Mouse (Mus musculus) Patski (cell line): ENCODE results near the gene Lcn9. TPM values are rescaled to one million over a fixed set of nuclear protein-coding genes. Genes with fewer than 3 reads are reported as not detected.

ENCODE experiments used
- ATAC-seq: fragments of 100-300 bp; one replicate; pipeline ENCODE4 v1.8.0; 2021
- CTCF ChIA-PET: fragments of 350-600 bp; sonication (Branson Sonifier 250); formaldehyde crosslinking; loops from one replicate; lab custom pipeline; 2022; ENCODE audit warnings: inconsistent platforms; lab: Charles Lee
- POLR2A ChIA-PET: fragments of 350-600 bp; sonication (Branson Sonifier 250); formaldehyde crosslinking; loops from one replicate; lab custom pipeline; 2022; ENCODE audit warnings: antibody characterized with exemption, inconsistent platforms; lab: Charles Lee
- DNase-seq: peaks from one replicate; pipeline ENCODE4 v3.0.0-alpha.2; 2011; ENCODE audit warnings: low read depth, low spot score
- H3K27me3 ChIP-seq: fragments of 371-371 bp; one replicate; pipeline ENCODE4 v1.5.1; 2021
- CTCF ChIP-seq: fragments of 100-300 bp; IDR thresholded peaks from one replicate; pipeline ENCODE4 v1.5.1; 2021
- in situ Hi-C: fragments of 300-500 bp; cut with MboI; formaldehyde crosslinking; loops from 3 replicates; pipeline ENCODE4 v1.11.1; 2018; ENCODE audit warnings: low pct_unique_long_range_greater_than_20kb, mixed read lengths
- polyA plus RNA-seq: library from polyadenylated mRNA; unstranded; gene quantifications from one replicate; pipeline ENCODE4 v1.2.3, GENCODE M21; 2021

Gene Lcn9
- polyA plus RNA-seq, 1 experiment from 2014 or later, result not detected

DNA sequence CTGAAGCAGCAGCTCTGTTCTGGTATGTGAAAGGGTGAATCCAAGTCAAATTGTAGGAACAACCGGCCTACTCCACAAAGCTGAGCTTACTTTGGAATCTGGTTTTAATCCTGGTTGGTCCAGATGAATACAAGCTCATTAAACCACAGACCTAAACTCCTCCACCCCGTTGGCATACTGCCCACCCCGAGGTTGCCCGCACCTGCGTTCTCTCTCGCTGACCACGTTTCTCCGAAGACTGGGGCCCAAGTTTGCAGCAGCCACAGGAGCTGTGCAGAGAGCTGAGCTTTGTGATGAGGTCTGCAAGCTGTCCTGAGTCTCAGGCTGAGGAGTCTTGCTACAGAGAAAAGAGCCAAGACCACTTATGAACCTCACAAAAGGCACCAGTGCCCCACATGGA, 23.6 kb downstream of the Lcn9 start:
- TF ChIP-seq CTCF, result no peak
- H3K27me3 ChIP-seq, result no peaks in the 10 kb centered on the region
- DNase-seq (no peak), ATAC-seq (no peak)
- POLR2A ChIA-PET, result no interaction called here
- in situ Hi-C loops, result loop anchor here (25.0 kb wide), 1 partner anchor 166 kb away; the partner anchor contains the start of gene Ubac1
- CTCF ChIA-PET, result no interaction called here

DNA sequence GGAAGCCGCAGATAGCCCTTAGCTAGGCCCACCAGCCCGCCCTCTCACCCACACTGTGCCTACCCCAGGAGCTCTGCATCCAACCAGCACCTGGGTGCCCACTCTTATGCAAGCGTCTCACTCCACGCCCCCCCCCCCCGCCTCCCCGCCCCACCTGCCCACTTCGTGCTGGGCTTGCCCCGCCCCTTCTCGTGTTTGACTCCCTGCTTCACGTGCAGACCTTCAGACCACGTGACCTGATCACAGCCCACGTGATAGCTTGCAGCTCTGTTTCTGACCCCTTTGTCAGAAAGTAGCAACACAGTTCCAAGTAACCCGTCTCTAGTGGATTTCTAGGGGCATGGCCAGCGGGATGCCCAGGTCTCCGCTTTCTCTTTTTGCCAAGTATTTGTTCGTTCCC, 24.3 kb downstream of the Lcn9 start, which contains the start of gene Sohlh1:
Gene Sohlh1, minus strand, starts transcription at position 23 of the 400 bp plus-strand sequence.
- no peak for TF ChIP-seq CTCF
- ATAC-seq, result no peak
- POLR2A ChIA-PET, result no interaction called here

DNA sequence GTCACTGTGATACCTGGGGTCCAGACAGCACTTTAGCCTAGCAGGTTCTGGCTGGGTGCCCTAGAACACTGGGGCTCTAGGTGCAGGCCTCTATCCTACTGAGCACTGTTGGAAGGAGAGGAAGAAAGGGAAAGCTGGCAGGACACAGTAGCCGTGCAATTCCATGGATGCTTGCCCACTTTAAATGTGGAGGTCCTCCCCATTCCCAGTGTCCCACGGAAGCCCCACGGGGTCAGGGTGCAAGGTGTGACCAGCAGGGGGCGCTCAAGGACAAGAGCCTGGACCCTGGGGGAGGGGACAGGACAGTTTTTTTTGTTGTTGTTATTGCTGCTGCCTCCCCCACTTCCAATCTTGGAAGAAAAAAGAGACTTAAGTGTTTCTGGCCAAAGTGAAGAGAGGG, 27.4 kb downstream of the Lcn9 start:
- ATAC-seq (no peak), DNase-seq (no peak)

More for the DNA sequence above, 24.3 kb downstream of the Lcn9 start, which contains the start of gene Sohlh1:
- H3K27me3 ChIP-seq, result no peaks in the 10 kb centered on the region
- in situ Hi-C loops, result loop anchor here (25.0 kb wide), 1 partner anchor 165 kb away; the partner anchor contains the start of gene Ubac1
- CTCF ChIA-PET, result no interaction called here
- no peak for DNase-seq

DNA sequence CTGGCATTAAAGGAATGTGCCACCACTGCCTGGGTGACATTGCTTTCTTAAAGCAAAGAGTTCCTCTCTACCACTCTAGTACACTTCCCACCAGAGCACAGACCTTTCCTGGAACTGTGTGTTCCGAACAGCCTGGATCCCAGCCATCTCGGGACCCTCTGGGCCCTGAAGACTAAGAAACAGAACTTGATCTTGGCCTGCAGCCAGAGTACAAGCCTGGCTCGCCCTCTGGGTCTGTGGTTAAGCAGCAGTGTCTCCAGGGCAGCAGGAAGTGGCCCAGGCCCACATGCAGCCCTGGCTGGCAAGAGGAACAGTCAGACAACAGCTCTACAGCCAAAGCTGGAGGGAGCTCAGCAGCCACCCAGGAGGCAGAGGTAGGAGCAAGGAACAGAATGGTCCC, 29.7 kb downstream of the Lcn9 start:
- TF ChIP-seq CTCF, result no peak
- CTCF ChIA-PET, result no interaction called here
- DNase-seq (no peak), ATAC-seq (no peak)
- in situ Hi-C loops, result no loop called here
- POLR2A ChIA-PET, result no interaction called here
- peaks cover 5% of the 10 kb centered on the region for H3K27me3 ChIP-seq

More for the DNA sequence above, 27.4 kb downstream of the Lcn9 start:
- H3K27me3 ChIP-seq, result no peaks in the 10 kb centered on the region
- in situ Hi-C loops, result no loop called here
- ChIA-PET POLR2A (no interaction called here), CTCF (no interaction called here)
- no peak for TF ChIP-seq CTCF

DNA sequence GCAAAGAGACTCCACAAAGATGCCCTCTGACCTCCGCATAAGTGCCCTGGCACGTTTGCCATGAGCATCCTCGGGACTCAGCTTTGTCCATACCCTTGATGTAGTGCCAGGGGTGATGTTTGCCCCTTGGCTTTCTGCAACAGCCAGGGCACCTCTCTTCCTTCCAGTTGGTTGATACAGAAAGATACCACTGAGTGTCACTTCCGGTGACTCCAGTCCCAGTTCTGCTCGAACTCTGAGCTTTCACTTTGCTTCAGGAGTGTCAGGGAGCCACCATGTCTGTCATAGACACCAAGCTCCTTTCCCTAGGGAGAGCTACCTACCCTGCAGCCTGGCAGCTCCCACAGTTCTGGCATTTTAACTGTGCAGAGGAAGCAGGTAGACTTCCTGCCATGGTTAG, 31.0 kb downstream of the Lcn9 start:
- ATAC-seq, result no peak
- ChIA-PET POLR2A (interaction anchor here (0.6 kb wide), 1 partner anchor 1192 kb away, joined by 3 read pairs; no protein-coding TSS in a partner anchor), CTCF (no interaction called here)
- no peak for DNase-seq
- TF ChIP-seq CTCF, result no peak
- H3K27me3 ChIP-seq, result peaks cover 8% of the 10 kb centered on the region
- in situ Hi-C loops, result no loop called here

DNA sequence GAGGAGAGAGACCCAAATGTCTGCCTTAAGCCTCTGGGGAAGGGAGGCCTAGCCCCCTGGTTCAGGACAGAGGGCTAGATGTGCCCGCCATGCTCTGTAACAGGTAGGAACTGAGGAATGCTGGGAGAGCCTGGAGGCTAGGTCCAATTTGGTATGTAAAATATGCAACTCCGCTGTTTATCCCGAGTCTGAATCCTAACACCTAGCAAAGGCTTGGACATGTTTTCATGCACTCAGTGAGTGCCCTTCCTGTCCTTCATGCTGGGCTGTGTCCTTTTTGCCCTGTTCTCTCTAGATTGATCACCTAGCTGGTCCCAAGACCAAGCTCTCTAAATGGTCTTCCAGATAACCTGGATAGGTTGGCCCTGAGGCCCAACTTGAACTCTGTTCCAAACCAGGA, 36.9 kb downstream of the Lcn9 start:
- ChIA-PET POLR2A (interaction anchor here (0.6 kb wide), 1 partner anchor 23 kb away, joined by 3 read pairs; no protein-coding TSS in a partner anchor), CTCF (no interaction called here)
- ATAC-seq (no peak), DNase-seq (no peak)
- peaks cover 21% of the 10 kb centered on the region for H3K27me3 ChIP-seq
- TF ChIP-seq CTCF, result no peak
- in situ Hi-C loops, result no loop called here

DNA sequence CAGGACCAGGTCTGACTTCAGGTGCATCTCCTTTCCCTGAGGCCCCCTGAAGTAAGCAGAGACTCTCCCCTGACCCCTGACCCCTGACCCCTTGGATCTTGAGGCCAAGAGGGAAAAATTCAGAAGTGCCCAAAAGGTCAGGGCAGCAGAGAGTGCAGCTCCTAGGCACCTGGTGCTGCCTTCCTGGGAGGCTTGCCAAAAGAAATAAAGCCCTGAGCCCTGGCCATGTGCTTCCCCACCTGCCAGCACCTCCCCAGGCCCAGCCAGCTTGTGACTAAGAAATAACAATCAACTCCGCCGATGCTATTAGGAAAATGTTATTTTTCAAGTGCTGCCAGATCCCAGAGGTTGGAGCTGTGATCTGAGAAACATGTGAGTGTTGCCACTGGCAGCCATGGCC, 39.1 kb downstream of the Lcn9 start:
- CTCF ChIA-PET, result no interaction called here
- H3K27me3 ChIP-seq, result peaks cover 19% of the 10 kb centered on the region
- no peak for TF ChIP-seq CTCF
- no peak for DNase-seq
- in situ Hi-C loops, result no loop called here
- ATAC-seq, result no peak
- POLR2A ChIA-PET, result no interaction called here

DNA sequence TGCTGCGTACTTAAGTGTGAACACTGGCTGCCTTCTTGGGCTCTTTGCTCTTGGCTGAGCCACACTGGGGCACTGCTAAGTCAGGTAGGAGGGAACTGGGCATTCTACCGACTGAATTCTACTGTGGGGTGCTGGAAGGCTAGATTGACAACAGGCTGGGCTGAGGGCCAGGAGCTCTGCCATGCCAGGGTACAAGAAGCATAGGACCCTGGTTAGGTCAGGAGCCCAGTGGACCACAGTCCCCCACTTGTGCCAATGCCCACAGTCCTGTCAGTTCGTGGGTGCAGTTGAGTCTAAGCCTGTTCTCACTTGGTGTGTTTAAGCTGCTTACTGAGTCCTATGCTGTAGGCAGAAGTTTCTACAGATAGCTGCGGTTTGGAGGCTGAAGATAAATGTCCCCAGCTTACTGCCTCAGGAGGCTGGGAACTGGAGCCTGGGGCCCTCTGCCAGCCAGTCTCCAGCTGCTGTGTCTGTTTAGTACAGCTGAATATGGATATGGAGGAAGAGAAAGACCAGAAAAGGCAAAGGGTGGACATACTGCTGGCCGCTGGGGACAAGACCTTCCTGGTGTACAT, 39.8 kb downstream of the Lcn9 start:
- in situ Hi-C loops, result no loop called here
- POLR2A ChIA-PET, result no interaction called here
- DNase-seq, result no peak
- CTCF ChIA-PET, result no interaction called here
- peaks cover 19% of the 10 kb centered on the region for H3K27me3 ChIP-seq
- no peak for TF ChIP-seq CTCF
- ATAC-seq, result no peak

DNA sequence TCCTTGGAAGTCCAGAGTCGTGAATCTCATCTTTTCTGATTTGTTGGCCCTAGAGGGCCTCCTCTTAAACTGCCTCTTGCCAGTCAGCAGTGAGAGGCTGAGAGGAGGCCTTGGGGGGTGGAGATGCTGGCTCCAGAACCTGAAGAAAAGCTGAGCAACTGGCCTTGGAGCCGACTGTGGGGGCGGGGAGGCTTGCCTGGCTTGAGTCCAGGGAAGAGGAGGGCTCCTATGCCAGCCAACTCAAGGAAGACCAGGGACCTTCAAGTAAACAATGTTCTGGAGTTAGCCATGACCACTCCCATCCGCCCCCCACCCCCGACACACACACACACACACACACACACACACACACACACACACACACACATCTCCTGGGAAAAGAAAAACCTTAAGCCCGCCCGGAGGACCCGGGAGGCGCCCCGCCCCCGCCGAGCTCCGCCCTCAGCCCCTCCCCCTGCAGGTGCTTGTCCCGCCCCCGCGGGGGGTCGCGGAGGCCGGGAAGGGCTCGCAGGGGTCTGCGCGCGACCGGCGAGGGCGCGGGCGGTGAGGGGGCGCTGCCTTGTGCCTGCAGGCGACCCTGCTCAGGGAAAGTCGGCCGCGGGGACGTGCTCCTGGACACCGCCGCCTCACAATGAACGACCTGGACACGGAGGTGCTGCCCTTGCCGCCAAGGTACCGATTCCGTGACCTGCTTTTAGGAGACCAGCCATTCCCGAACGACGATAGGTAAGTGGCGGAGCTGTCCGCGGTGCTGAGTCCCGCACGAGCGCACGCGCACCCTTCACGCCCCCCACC, 40.6 kb downstream of the Lcn9 start, which contains the start of gene Kcnt1:
Gene Kcnt1, plus strand, starts transcription at position 398 of the 795 bp plus-strand sequence.
- in situ Hi-C loops, result no loop called here
- DNase-seq, result no peak
- CTCF ChIA-PET, result no interaction called here
- peaks cover 18% of the 10 kb centered on the region for H3K27me3 ChIP-seq
- POLR2A ChIA-PET, result no interaction called here
- TF ChIP-seq CTCF, result no peak
- ATAC-seq, result no peak

DNA sequence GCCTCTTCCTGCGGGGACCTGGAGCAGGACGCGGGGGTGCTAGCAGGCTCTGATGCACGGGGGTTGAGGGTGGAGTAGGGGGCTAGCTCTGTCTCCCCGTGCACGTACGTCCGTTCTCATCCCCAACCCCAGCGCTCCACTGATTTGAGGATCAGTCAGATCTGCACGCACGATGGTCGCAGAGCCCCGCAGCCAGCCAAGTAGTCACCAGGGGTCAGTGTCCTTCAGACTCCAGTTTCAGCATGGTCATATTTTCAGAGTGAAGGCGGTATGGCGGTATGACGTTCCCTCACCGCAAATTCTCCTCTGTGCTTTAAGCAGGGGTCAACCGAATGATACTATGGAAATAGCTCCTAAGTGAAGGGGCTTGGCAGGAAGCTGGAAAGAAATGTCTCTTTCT, 41.3 kb downstream of the Lcn9 start:
- DNase-seq (no peak), ATAC-seq (no peak)
- ChIA-PET CTCF (no interaction called here), POLR2A (no interaction called here)
- in situ Hi-C loops, result no loop called here
- H3K27me3 ChIP-seq, result peaks cover 16% of the 10 kb centered on the region
- no peak for TF ChIP-seq CTCF

DNA sequence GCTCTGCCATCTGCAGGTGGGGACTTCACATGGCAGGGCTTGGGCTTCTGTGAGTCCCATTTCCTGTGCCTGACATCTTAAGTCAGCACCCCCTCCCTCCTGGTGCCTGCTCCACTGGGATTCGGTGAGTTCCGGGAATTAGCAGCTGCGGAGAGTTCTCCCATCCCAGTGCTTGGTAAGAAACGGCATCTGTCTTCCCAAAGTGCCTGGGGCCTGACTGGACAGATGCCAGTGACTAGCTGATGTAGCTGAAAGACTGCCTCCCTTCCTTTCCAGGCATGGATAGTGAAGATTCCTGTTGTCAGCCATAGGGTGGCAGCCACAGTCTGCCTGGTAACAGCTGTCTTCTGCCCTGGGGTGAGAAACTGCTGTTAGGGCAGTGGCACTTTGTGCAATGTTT, 42.5 kb downstream of the Lcn9 start:
- DNase-seq, result no peak
- TF ChIP-seq CTCF, result no peak
- in situ Hi-C loops, result no loop called here
- no peak for ATAC-seq
- CTCF ChIA-PET, result no interaction called here
- H3K27me3 ChIP-seq, result peaks cover 16% of the 10 kb centered on the region
- POLR2A ChIA-PET, result no interaction called here
